8 mouse cellular contexts compared by ENCODE assay signal in genomic region chr9:106821050-106821617, GRCm38 (mm10). TPM values are rescaled to one million over a fixed set of nuclear protein-coding genes. Genes with fewer than 3 reads are reported as not detected.
A peak's percentile ranks its signal among the peaks of the same experiment; 100 is the strongest.
DNase-seq lines count a peak whose midpoint lies in the region; ATAC-seq and TF ChIP-seq lines count a peak whose summit lies in the region.

No protein-coding gene starts in this region.

- TF ChIP-seq CTCF in layer of hippocampus, adult 2 months (conservative IDR thresholded peaks at IDR 0.05), result no peak
- no peak for TF ChIP-seq CTCF in forebrain, postnatal 0 days (IDR thresholded peaks at IDR 0.05; ENCODE audit: low read depth)

- no peak for DNase-seq in layer of hippocampus, adult 2 months (ENCODE audit: low spot score in 2 of 2)
- DNase-seq in layer of hippocampus, postnatal 25 days (ENCODE audit: extremely low spot score in 1 of 2, low spot score in 1 of 2), result no peak
- DNase-seq in brain, adult 2 months (ENCODE audit: low read depth, low spot score), result peak; percentile 5
- peak; percentile 2 for DNase-seq in forebrain, postnatal 0 days
- peak; percentile 1 for DNase-seq in retina, postnatal 1 day
- no peak for DNase-seq in spleen, adult 12 weeks (ENCODE audit: low spot score)
- no peak for DNase-seq in right cerebral cortex, postnatal 25 days

- H3K9me3 ChIP-seq in forebrain, postnatal 0 days (ENCODE audit: low read length), result no peaks in the 10 kb centered on the region
- no peaks in the 10 kb centered on the region for H3K9me3 ChIP-seq in limb, embryonic 15.5 days

- H3K27me3 ChIP-seq in forebrain, postnatal 0 days (ENCODE audit: insufficient read depth, low read length), result no peaks in the 10 kb centered on the region
- H3K27me3 ChIP-seq in limb, embryonic 15.5 days, result no peaks in the 10 kb centered on the region

- ATAC-seq in forebrain, postnatal 0 days, result no peak
- no peak for ATAC-seq in limb, embryonic 15.5 days (ENCODE audit: insufficient number of reproducible peaks, low FRiP score, low TSS enrichment, low read depth)

- H3K4me2 ChIP-seq in forebrain, postnatal 0 days (ENCODE audit: low read depth), result peak overlapping the region; percentile 53
- H3K4me2 ChIP-seq in limb, embryonic 15.5 days, result peak overlapping the region; percentile 52

- peak overlapping the region; percentile 86 for H3K4me3 ChIP-seq in layer of hippocampus, adult 2 months
- peak overlapping the region; percentile 99 for H3K4me3 ChIP-seq in forebrain, postnatal 0 days (ENCODE audit: low read depth, low read length)
- peak overlapping the region; percentile 99 for H3K4me3 ChIP-seq in limb, embryonic 15.5 days

- peak overlapping the region; percentile 59 for H3K9ac ChIP-seq in forebrain, postnatal 0 days
- peak overlapping the region; percentile 50; the same call in 1 of the 2 replicates for H3K9ac ChIP-seq in limb, embryonic 15.5 days

- no peaks in the 10 kb centered on the region for H3K4me1 ChIP-seq in forebrain, postnatal 0 days (ENCODE audit: insufficient read depth)
- 0 out of 2 replicates have a peak, but pooled peaks cover 3% of the 10 kb centered on the region for H3K4me1 ChIP-seq in limb, embryonic 15.5 days

- H3K27ac ChIP-seq in layer of hippocampus, adult 2 months, result peak overlapping the region; percentile 74
- peak overlapping the region; percentile 67 for H3K27ac ChIP-seq in forebrain, postnatal 0 days (ENCODE audit: low read depth, low read length)
- H3K27ac ChIP-seq in limb, embryonic 15.5 days, result no peak overlapping the region

- 44% methylated on average over 15 of the region's 15 CpGs for WGBS in forebrain, postnatal 0 days
- WGBS in limb, embryonic 15.5 days, result 49% methylated on average over 15 of the region's 15 CpGs

- H3K36me3 ChIP-seq in forebrain, postnatal 0 days (ENCODE audit: insufficient read depth), result no peaks in the 10 kb centered on the region
- no peaks in the 10 kb centered on the region for H3K36me3 ChIP-seq in limb, embryonic 15.5 days

RNA-seq across cellular contexts. Expression of gene Dcaf1, which starts 0.5 kb away (rescaled TPM):
- total RNA-seq in layer of hippocampus, adult 2 months (2021), result 10 to 100 TPM; 30.4 to 33.9 TPM
- total RNA-seq in layer of hippocampus, postnatal 25 days (2021), result 10 to 100 TPM; 28.5 to 29.4 TPM
- 25.0 and 33.7 TPM in 2 replicates for total RNA-seq in forebrain, postnatal 0 days (2014; rRNA removed)
- polyA plus RNA-seq in forebrain, postnatal 0 days (2015; fragmentation: Nextera tagmentation; extraction: Ambion mirVana), result 4.7 and 8.0 TPM in 2 replicates
- polyA plus RNA-seq in limb, embryonic 15.5 days (2015; fragmentation: Nextera tagmentation; extraction: Ambion mirVana), result 16.5 and 20.9 TPM in 2 replicates

RNA-seq across cellular contexts. Expression of gene Rad54l2, which starts 32.1 kb away (rescaled TPM):
- total RNA-seq in layer of hippocampus, adult 2 months (2021), result 10 to 100 TPM; 17.7 to 19.2 TPM
- total RNA-seq in layer of hippocampus, postnatal 25 days (2021), result 10 to 100 TPM; 14.2 to 17.6 TPM
- 18.6 and 22.7 TPM in 2 replicates for total RNA-seq in forebrain, postnatal 0 days (2014; rRNA removed)
- 1.7 and 3.6 TPM in 2 replicates for polyA plus RNA-seq in forebrain, postnatal 0 days (2015; fragmentation: Nextera tagmentation; extraction: Ambion mirVana)
- 4.3 and 6.2 TPM in 2 replicates for polyA plus RNA-seq in limb, embryonic 15.5 days (2015; fragmentation: Nextera tagmentation; extraction: Ambion mirVana)

Comparison
In these comparisons a context has a peak if more than half of its experiments do, and no peak if none do; other contexts are left out.
1. DNase-seq: peak in brain, adult 2 months (single experiment), forebrain, postnatal 0 days (single experiment) and retina, postnatal 1 day (single experiment); none in layer of hippocampus, adult 2 months (0 of 2), layer of hippocampus, postnatal 25 days (0 of 2), spleen, adult 12 weeks (single experiment) and right cerebral cortex, postnatal 25 days (single experiment).
2. Peak in every context shown above with its lines, with median percentiles within 50 percentile points of each other: H3K4me3 ChIP-seq.